Mouse (Mus musculus): Measurements from ENCODE around the gene Pak6. TPM values are rescaled to one million over a fixed set of nuclear protein-coding genes. Genes with fewer than 3 reads are reported as not detected.
A peak's percentile ranks its signal among the peaks of the same experiment; 100 is the strongest.

Pak6 gene
- total RNA-seq, 2 experiments from 2014 or later, result 8.0 to 13.6 TPM

- DNase-seq, result no peak
Measured at GRCm38 (mm10) chr2:118664975-118665516, 1.9 kb downstream of the Pak6 start.

GRCm38 (mm10) chr2:118665616-118666015 lies 2.5 kb downstream of the Pak6 start:
- DNase-seq, result no peak

GRCm38 (mm10) chr2:118667181-118667580 lies 4.1 kb downstream of the Pak6 start:
- peak; percentile 43 for DNase-seq

GRCm38 (mm10) chr2:118669245-118669644 lies 6.1 kb downstream of the Pak6 start:
- DNase-seq, result no peak

- peak; percentile 67 for DNase-seq
Measured at GRCm38 (mm10) chr2:118669785-118670184, 6.7 kb downstream of the Pak6 start.

- peak; percentile 65 for DNase-seq
Measured at GRCm38 (mm10) chr2:118671728-118672127, 8.6 kb downstream of the Pak6 start.

- no peak for DNase-seq
Measured at GRCm38 (mm10) chr2:118673686-118674465, 10.8 kb downstream of the Pak6 start.

GRCm38 (mm10) chr2:118674500-118674899 lies 11.4 kb downstream of the Pak6 start:
- DNase-seq, result no peak

GRCm38 (mm10) chr2:118676839-118677741 lies 14.0 kb downstream of the Pak6 start:
- DNase-seq, result peak; percentile 73

GRCm38 (mm10) chr2:118677817-118678216 lies 14.7 kb downstream of the Pak6 start:
- no peak for DNase-seq

- no peak for DNase-seq
Measured at GRCm38 (mm10) chr2:118679577-118679976, 16.5 kb downstream of the Pak6 start.

- DNase-seq, result no peak
Measured at GRCm38 (mm10) chr2:118680926-118681325, 17.8 kb downstream of the Pak6 start.

- DNase-seq, result peak; percentile 59
Measured at GRCm38 (mm10) chr2:118682544-118683260, 19.6 kb downstream of the Pak6 start.

- DNase-seq, result no peak
Measured at GRCm38 (mm10) chr2:118685088-118685487, 22.0 kb downstream of the Pak6 start.

GRCm38 (mm10) chr2:118686693-118687092 lies 23.6 kb downstream of the Pak6 start:
- DNase-seq, result no peak

- DNase-seq, result peak; percentile 70
Measured at GRCm38 (mm10) chr2:118687791-118688190, 24.7 kb downstream of the Pak6 start.

- peak; percentile 52 for DNase-seq
Measured at GRCm38 (mm10) chr2:118689875-118690274, 26.8 kb downstream of the Pak6 start.

GRCm38 (mm10) chr2:118693370-118693966 lies 30.4 kb downstream of the Pak6 start:
- DNase-seq, result no peak

GRCm38 (mm10) chr2:118695677-118696232 lies 32.7 kb downstream of the Pak6 start:
- peak; percentile 73 for DNase-seq

GRCm38 (mm10) chr2:118696451-118697308 lies 33.6 kb downstream of the Pak6 start:
- DNase-seq, result peak; percentile 51
